14 mouse cellular contexts compared by ENCODE assay signal in genomic region chr17:64241544-64242292, GRCm38 (mm10).
A peak's percentile ranks its signal among the peaks of the same experiment; 100 is the strongest.
DNase-seq lines count a peak whose midpoint lies in the region; ATAC-seq and TF ChIP-seq lines count a peak whose summit lies in the region.
"Had no signal": no experiment of that assay in that cellular context is flagged by ENCODE, and none has a peak within 500 bp of the region (broad histone marks: within the 10 kb centered on the region; RNA-seq: fewer than 3 reads in every experiment).

No protein-coding gene starts in this region.

- no peaks in the 10 kb centered on the region for H3K9me3 ChIP-seq in forebrain, embryonic 14.5 days (replicated peaks; ENCODE audit: control insufficient read depth, low read length)
- H3K9me3 ChIP-seq in forebrain, embryonic 12.5 days, result no peaks in the 10 kb centered on the region
- no peaks in the 10 kb centered on the region for H3K9me3 ChIP-seq in midbrain, postnatal 0 days (ENCODE audit: low read length)
- no peaks in the 10 kb centered on the region for H3K9me3 ChIP-seq in midbrain, embryonic 14.5 days (ENCODE audit: control insufficient read depth, low read length)
- no peaks in the 10 kb centered on the region for H3K9me3 ChIP-seq in lung, embryonic 16.5 days (ENCODE audit: control insufficient read depth, low read length)
- no peaks in the 10 kb centered on the region for H3K9me3 ChIP-seq in midbrain, embryonic 15.5 days
- H3K9me3 ChIP-seq: embryonic facial prominence, embryonic 15.5 days; midbrain, embryonic 12.5 days had no signal

- no peak overlapping the region for H3K27ac ChIP-seq in forebrain, embryonic 14.5 days (ENCODE audit: low read depth, low read length)
- no peak overlapping the region for H3K27ac ChIP-seq in forebrain, embryonic 12.5 days
- H3K27ac ChIP-seq in midbrain, postnatal 0 days (ENCODE audit: low read depth, low read length), result no peak overlapping the region
- H3K27ac ChIP-seq in midbrain, embryonic 14.5 days (replicated peaks; ENCODE audit: low read depth, low read length), result no peak overlapping the region
- H3K27ac ChIP-seq in lung, embryonic 16.5 days (ENCODE audit: low read length), result peak overlapping the region; percentile 72
- no peak overlapping the region for H3K27ac ChIP-seq in midbrain, embryonic 15.5 days
- H3K27ac ChIP-seq: embryonic facial prominence, embryonic 15.5 days; midbrain, embryonic 12.5 days had no signal

- ATAC-seq in forebrain, embryonic 14.5 days, result no peak
- ATAC-seq in forebrain, embryonic 12.5 days (ENCODE audit: low FRiP score), result no peak
- ATAC-seq in midbrain, postnatal 0 days (ENCODE audit: low FRiP score), result no peak
- ATAC-seq in midbrain, embryonic 14.5 days (ENCODE audit: low FRiP score, low TSS enrichment), result no peak
- peak; percentile 93 for ATAC-seq in lung, embryonic 16.5 days (ENCODE audit: low read depth)
- ATAC-seq in inflammation-experienced regulatory T-cells, adult 6 months, result no peak
- no peak for ATAC-seq in midbrain, embryonic 15.5 days (replicated peaks)

- peak; percentile 55 for DNase-seq in forebrain, embryonic 14.5 days (ENCODE audit: low spot score)
- DNase-seq in midbrain, postnatal 0 days (ENCODE audit: low spot score), result peak; percentile 46
- no peak for DNase-seq in midbrain, embryonic 14.5 days
- DNase-seq in adipocyte (ENCODE audit: low spot score), result no peak
- DNase-seq: adrenal gland, postnatal 14 days; cerebellum, adult 18-20 months; liver; thymus, postnatal 14 days had no signal

- no peak overlapping the region for H3K4me3 ChIP-seq in forebrain, embryonic 14.5 days (ENCODE audit: low read depth, low read length)
- no peak overlapping the region for H3K4me3 ChIP-seq in forebrain, embryonic 12.5 days (replicated peaks)
- no peak overlapping the region for H3K4me3 ChIP-seq in midbrain, postnatal 0 days (ENCODE audit: low read depth, low read length)
- H3K4me3 ChIP-seq in midbrain, embryonic 14.5 days (replicated peaks; ENCODE audit: low read depth, low read length), result no peak overlapping the region
- H3K4me3 ChIP-seq in lung, embryonic 16.5 days (ENCODE audit: low read length), result no peak overlapping the region
- no peak overlapping the region for H3K4me3 ChIP-seq in midbrain, embryonic 15.5 days
- H3K4me3 ChIP-seq: embryonic facial prominence, embryonic 15.5 days; midbrain, embryonic 12.5 days had no signal

- WGBS in forebrain, embryonic 14.5 days, result 78% methylated on average over 11 of the region's 11 CpGs
- 84% methylated on average over 11 of the region's 11 CpGs for WGBS in forebrain, embryonic 12.5 days
- WGBS in midbrain, postnatal 0 days, result 71% methylated on average over 11 of the region's 11 CpGs
- WGBS in midbrain, embryonic 14.5 days, result 75% methylated on average over 11 of the region's 11 CpGs
- 55% methylated on average over 11 of the region's 11 CpGs for WGBS in lung, embryonic 16.5 days
- 77% methylated on average over 11 of the region's 11 CpGs for WGBS in midbrain, embryonic 15.5 days

- no peaks in the 10 kb centered on the region for H3K4me1 ChIP-seq in forebrain, embryonic 14.5 days (ENCODE audit: control insufficient read depth, insufficient read depth, low read length)
- H3K4me1 ChIP-seq in forebrain, embryonic 12.5 days, result no peaks in the 10 kb centered on the region
- H3K4me1 ChIP-seq in midbrain, postnatal 0 days (ENCODE audit: insufficient read depth, low read length), result no peaks in the 10 kb centered on the region
- H3K4me1 ChIP-seq in midbrain, embryonic 14.5 days (ENCODE audit: control insufficient read depth, insufficient read depth, low read length), result no peaks in the 10 kb centered on the region
- peaks cover 5% of the 10 kb centered on the region for H3K4me1 ChIP-seq in lung, embryonic 16.5 days (replicated peaks; ENCODE audit: control insufficient read depth, insufficient read depth, low read length)
- H3K4me1 ChIP-seq in midbrain, embryonic 15.5 days, result no peaks in the 10 kb centered on the region
- H3K4me1 ChIP-seq: midbrain, embryonic 12.5 days had no signal

- no peaks in the 10 kb centered on the region for H3K27me3 ChIP-seq in forebrain, embryonic 14.5 days (replicated peaks; ENCODE audit: control insufficient read depth, insufficient read depth, low read length)
- H3K27me3 ChIP-seq in forebrain, embryonic 12.5 days, result no peaks in the 10 kb centered on the region
- no peaks in the 10 kb centered on the region for H3K27me3 ChIP-seq in midbrain, postnatal 0 days (ENCODE audit: insufficient read depth, low read length)
- H3K27me3 ChIP-seq in midbrain, embryonic 14.5 days (ENCODE audit: control insufficient read depth, insufficient read depth, low read length), result no peaks in the 10 kb centered on the region
- no peaks in the 10 kb centered on the region for H3K27me3 ChIP-seq in lung, embryonic 16.5 days (ENCODE audit: control insufficient read depth, insufficient read depth, low read depth, low read length)
- H3K27me3 ChIP-seq in midbrain, embryonic 15.5 days (replicated peaks), result no peaks in the 10 kb centered on the region
- H3K27me3 ChIP-seq: embryonic facial prominence, embryonic 15.5 days; midbrain, embryonic 12.5 days had no signal

- H3K36me3 ChIP-seq in forebrain, embryonic 14.5 days (ENCODE audit: control insufficient read depth, insufficient read depth, low read length), result no peaks in the 10 kb centered on the region
- H3K36me3 ChIP-seq in forebrain, embryonic 12.5 days (replicated peaks), result no peaks in the 10 kb centered on the region
- no peaks in the 10 kb centered on the region for H3K36me3 ChIP-seq in midbrain, postnatal 0 days (ENCODE audit: insufficient read depth, low read length)
- no peaks in the 10 kb centered on the region for H3K36me3 ChIP-seq in midbrain, embryonic 14.5 days (ENCODE audit: control insufficient read depth, insufficient read depth, low read length)
- no peaks in the 10 kb centered on the region for H3K36me3 ChIP-seq in lung, embryonic 16.5 days (ENCODE audit: control insufficient read depth, insufficient read depth, low read length)
- H3K36me3 ChIP-seq in midbrain, embryonic 15.5 days (replicated peaks), result no peaks in the 10 kb centered on the region
- H3K36me3 ChIP-seq: embryonic facial prominence, embryonic 15.5 days; midbrain, embryonic 12.5 days had no signal

- no peak for TF ChIP-seq CTCF in midbrain, postnatal 0 days (IDR thresholded peaks at IDR 0.05)

- no peak overlapping the region for H3K4me2 ChIP-seq in forebrain, embryonic 14.5 days (ENCODE audit: low read length)
- no peak overlapping the region for H3K4me2 ChIP-seq in forebrain, embryonic 12.5 days
- no peak overlapping the region for H3K4me2 ChIP-seq in midbrain, postnatal 0 days (ENCODE audit: low read depth, low read length, poor library complexity, severe bottlenecking)
- H3K4me2 ChIP-seq in midbrain, embryonic 14.5 days (ENCODE audit: low read length), result no peak overlapping the region
- no peak overlapping the region for H3K4me2 ChIP-seq in lung, embryonic 16.5 days (ENCODE audit: low read depth, low read length)
- H3K4me2 ChIP-seq in midbrain, embryonic 15.5 days, result no peak overlapping the region
- H3K4me2 ChIP-seq: embryonic facial prominence, embryonic 15.5 days; midbrain, embryonic 12.5 days had no signal

- H3K9ac ChIP-seq in forebrain, embryonic 14.5 days (ENCODE audit: low read length), result no peak overlapping the region
- H3K9ac ChIP-seq in forebrain, embryonic 12.5 days, result no peak overlapping the region
- H3K9ac ChIP-seq in midbrain, postnatal 0 days (replicated peaks; ENCODE audit: low read length, poor library complexity, severe bottlenecking), result no peak overlapping the region
- no peak overlapping the region for H3K9ac ChIP-seq in midbrain, embryonic 14.5 days (replicated peaks; ENCODE audit: low read length)
- H3K9ac ChIP-seq in lung, embryonic 16.5 days (ENCODE audit: low read length), result no peak overlapping the region
- H3K9ac ChIP-seq in midbrain, embryonic 15.5 days, result no peak overlapping the region
- H3K9ac ChIP-seq: embryonic facial prominence, embryonic 15.5 days; midbrain, embryonic 12.5 days had no signal

Comparison
In these comparisons a context has a peak if more than half of its experiments do, and no peak if none do; other contexts are left out.
1. DNase-seq: peak in forebrain, embryonic 14.5 days (single experiment) and midbrain, postnatal 0 days (single experiment); none in midbrain, embryonic 14.5 days (single experiment) and adipocyte (single experiment).